Mouse (Mus musculus) cerebellum, postnatal 10 days (tissue): ENCODE results near the gene Olfr293.

Source experiments
- DNase-seq, 2 experiments: peaks; one replicate each; pipeline ENCODE4 v3.0.0; 2021; ENCODE audit warnings: mixed read lengths in 2 of 2

The Olfr293 gene

GRCm38 (mm10) chr7:86648761-86649160 lies at the start of gene Olfr293:
Gene Olfr293 (plus strand): TSS chr7:86649061.
- no peak for DNase-seq

- DNase-seq = no peak
Observed at GRCm38 (mm10) chr7:86616543-86616942, 32.3 kb upstream of the Olfr293 start, which contains the start of gene Olfr294. Gene Olfr294 (minus strand): TSS chr7:86616643.

- no peak for DNase-seq
Observed at GRCm38 (mm10) chr7:86688030-86688429, 39.2 kb downstream of the Olfr293 start, which contains the start of gene Olfr292. Gene Olfr292 (plus strand): TSS chr7:86688330.
